Mouse (Mus musculus) liver, postnatal 0 days (tissue): ENCODE measurements around the gene Letm1. TPM values are rescaled to one million over a fixed set of nuclear protein-coding genes. Genes with fewer than 3 reads are reported as not detected.

Experiments used
- ATAC-seq: fragments of 200-750 bp; cut with Nextera tagmentation; 2 replicates; pipeline ENCODE4 v1.8.0; 2017; ENCODE audit warnings: mild to moderate bottlenecking, moderate library complexity
- DNase-seq: peaks from one replicate; pipeline ENCODE4 v3.0.0-alpha.2; 2016
- H3K27ac ChIP-seq: fragments of 300-500 bp; sonication (generic); 2 replicates; pipeline ENCODE4 v1.5.1; 2014; ENCODE audit warnings: antibody characterized with exemption, moderate library complexity, mild to moderate bottlenecking, low read depth
- H3K27me3 ChIP-seq: fragments of 300-500 bp; sonication (generic); 2 replicates; pipeline ENCODE4 v1.6.1; 2014; ENCODE audit warnings: low read length, control low read depth, mixed read lengths; ENCODE audit not compliant: insufficient read depth
- H3K36me3 ChIP-seq: fragments of 300-500 bp; sonication (generic); replicated peaks from 2 replicates; pipeline ENCODE4 v1.6.1; 2014; ENCODE audit warnings: mild to moderate bottlenecking, control low read depth, low read length, moderate library complexity, mixed read lengths; ENCODE audit not compliant: insufficient read depth
- H3K4me1 ChIP-seq: fragments of 300-500 bp; sonication (generic); 2 replicates; pipeline ENCODE4 v1.6.1; 2014; ENCODE audit warnings: antibody characterized with exemption, mild to moderate bottlenecking, control low read depth; ENCODE audit not compliant: insufficient read depth
- H3K4me2 ChIP-seq: fragments of 300-500 bp; sonication (generic); 2 replicates; pipeline ENCODE4 v1.6.1; 2014; ENCODE audit warnings: low read depth, mild to moderate bottlenecking, low read length, moderate library complexity, mixed read lengths
- H3K4me3 ChIP-seq: fragments of 300-500 bp; sonication (generic); 2 replicates; pipeline ENCODE4 v1.5.1; 2014; ENCODE audit warnings: low read depth, low read length
- H3K9ac ChIP-seq: fragments of 300-500 bp; sonication (generic); replicated peaks from 2 replicates; pipeline ENCODE4 v1.6.1; 2014; ENCODE audit warnings: mild to moderate bottlenecking, moderate library complexity
- H3K9me3 ChIP-seq: fragments of 300-500 bp; sonication (generic); 2 replicates; pipeline ENCODE4 v1.6.1; 2016; ENCODE audit warnings: mild to moderate bottlenecking, control low read depth, low read length, mixed read lengths
- CTCF ChIP-seq: sonication (generic); IDR thresholded peaks from 2 replicates; pipeline ENCODE4 v1.5.1; 2016; ENCODE audit warnings: antibody characterized with exemption, low read depth
- EP300 ChIP-seq: IDR thresholded peaks from 2 replicates; pipeline ENCODE4 v1.6.1; 2016; ENCODE audit warnings: antibody characterized with exemption, low read depth, mild to moderate bottlenecking
- WGBS: fragments of 180-500 bp; shearing (Covaris S2); extraction: QIAGEN DNeasy Blood & Tissue Kit; methylation state at CpG from one replicate; pipeline ENCODE4 v1.1.7; 2014; ENCODE audit not compliant: insufficient replicate concordance; 5-methylcytosine and 5-hydroxymethylcytosine counted together
- polyA plus RNA-seq: library from polyadenylated mRNA; unstranded; fragments of >200 nt; fragmentation: Nextera tagmentation; extraction: Ambion mirVana; gene quantifications from 2 replicates; pipeline ENCODE4 v1.2.1, GENCODE M21; 2015

Letm1 gene
- polyA plus RNA-seq, 1 experiment from 2014 or later = 20.0 TPM

GRCm38 (mm10) chr5:33723641-33724465 lies 58.8 kb downstream of the Letm1 start:
- Histone ChIP-seq H3K9me3 (no peaks in the 10 kb centered on the region), H3K27ac (no peak overlapping the region), H3K4me1 (peaks cover 16% of the 10 kb centered on the region), H3K9ac (0 out of 2 replicates have a peak overlapping the region, but pooled peaks have one; percentile 2), H3K4me2 (peak overlapping the region; percentile 88), H3K36me3 (no peaks in the 10 kb centered on the region), H3K27me3 (peaks cover 34% of the 10 kb centered on the region), H3K4me3 (peak overlapping the region; percentile 49)
- DNase-seq (no peak), ATAC-seq (no peak)
- 21% methylated on average over 36 of the region's 36 CpGs for WGBS
- TF ChIP-seq EP300 = no peak
- TF ChIP-seq CTCF = no peak

- WGBS = under 1% methylated on average over 61 of the region's 61 CpGs
- peaks cover 34% of the 10 kb centered on the region for H3K27me3 ChIP-seq
- no peak for TF ChIP-seq EP300
- no peak for TF ChIP-seq CTCF
- no peaks in the 10 kb centered on the region for H3K9me3 ChIP-seq
- no peak overlapping the region for H3K27ac ChIP-seq
- DNase-seq = no peak
- peaks cover 16% of the 10 kb centered on the region for H3K4me1 ChIP-seq
- peak overlapping the region; percentile 88 for H3K4me2 ChIP-seq
- ATAC-seq = no peak
- 0 out of 2 replicates have a peak overlapping the region, but pooled peaks have one; percentile 2 for H3K9ac ChIP-seq
- peak overlapping the region; percentile 49 for H3K4me3 ChIP-seq
- no peaks in the 10 kb centered on the region for H3K36me3 ChIP-seq
These were observed 59.5 kb downstream of the Letm1 start for GRCm38 (mm10) chr5:33723019-33723640.

DNA sequence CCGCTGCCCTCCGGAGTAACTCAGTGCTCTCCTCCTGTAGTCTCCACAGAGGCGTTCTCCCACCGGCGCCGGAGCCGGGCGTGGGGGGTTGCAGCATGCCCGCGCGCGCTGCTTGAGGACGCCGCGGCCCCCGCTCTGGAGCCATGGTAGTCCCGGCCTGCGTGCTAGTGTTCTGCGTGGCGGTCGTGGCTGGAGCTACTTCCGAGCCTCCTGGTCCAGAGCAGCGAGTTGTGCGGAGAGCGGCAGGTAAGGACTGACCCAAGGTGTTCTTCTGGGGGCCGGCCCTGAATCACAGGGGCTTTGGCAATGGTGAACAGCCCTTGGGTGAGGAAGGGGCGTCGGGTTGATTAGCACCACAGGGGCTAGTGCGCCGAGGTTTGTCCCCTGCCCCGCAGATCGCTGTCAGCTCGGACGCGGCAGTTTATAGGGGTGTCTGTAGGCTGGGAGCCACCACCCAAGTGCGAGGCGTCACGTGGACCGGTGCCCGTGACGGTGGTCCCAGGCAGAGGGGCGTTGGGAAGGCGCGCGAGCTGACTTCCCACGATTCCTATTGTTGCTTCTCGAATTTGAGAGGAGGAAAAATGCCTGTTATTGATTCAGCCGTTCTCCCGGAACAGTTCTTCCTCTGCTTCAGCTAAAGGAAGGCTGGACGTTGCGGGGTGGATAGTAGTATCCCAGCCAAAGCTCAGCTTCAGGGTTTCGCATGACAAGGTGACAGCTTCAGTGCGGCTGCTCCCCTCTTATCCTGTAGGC lies 60.2 kb downstream of the Letm1 start:
- Histone ChIP-seq H3K4me1 (peaks cover 16% of the 10 kb centered on the region), H3K4me3 (peak overlapping the region; percentile 49), H3K36me3 (no peaks in the 10 kb centered on the region), H3K4me2 (peak overlapping the region; percentile 88), H3K9ac (peak overlapping the region; percentile 54), H3K9me3 (no peaks in the 10 kb centered on the region), H3K27ac (no peak overlapping the region), H3K27me3 (peaks cover 34% of the 10 kb centered on the region)
- ATAC-seq (no peak), DNase-seq (no peak)
- no peak for TF ChIP-seq CTCF
- TF ChIP-seq EP300 = no peak
- 2% methylated on average over 52 of the region's 53 CpGs for WGBS

GRCm38 (mm10) chr5:33721541-33722265 lies 60.9 kb downstream of the Letm1 start, which contains the start of gene Fgfr3:
TSS of gene Fgfr3 (plus strand) at chr5:33721674.
- TF ChIP-seq EP300 (no peak), CTCF (no peak)
- DNase-seq (peak; percentile 71), ATAC-seq (peak; percentile 76)
- 3% methylated on average over 44 of the region's 73 CpGs for WGBS
- peak within 1 kb of the TSS; percentile 54 for H3K9ac ChIP-seq
- peaks cover 16% of the 10 kb centered on the region for H3K4me1 ChIP-seq
- peak within 1 kb of the TSS; percentile 88 for H3K4me2 ChIP-seq
- no peaks in the 10 kb centered on the region for H3K36me3 ChIP-seq
- H3K27ac ChIP-seq = no peak within 1 kb of the TSS
- no peaks in the 10 kb centered on the region for H3K9me3 ChIP-seq
- H3K27me3 ChIP-seq = peaks cover 34% of the 10 kb centered on the region
- H3K4me3 ChIP-seq = peak within 1 kb of the TSS; percentile 49

DNA sequence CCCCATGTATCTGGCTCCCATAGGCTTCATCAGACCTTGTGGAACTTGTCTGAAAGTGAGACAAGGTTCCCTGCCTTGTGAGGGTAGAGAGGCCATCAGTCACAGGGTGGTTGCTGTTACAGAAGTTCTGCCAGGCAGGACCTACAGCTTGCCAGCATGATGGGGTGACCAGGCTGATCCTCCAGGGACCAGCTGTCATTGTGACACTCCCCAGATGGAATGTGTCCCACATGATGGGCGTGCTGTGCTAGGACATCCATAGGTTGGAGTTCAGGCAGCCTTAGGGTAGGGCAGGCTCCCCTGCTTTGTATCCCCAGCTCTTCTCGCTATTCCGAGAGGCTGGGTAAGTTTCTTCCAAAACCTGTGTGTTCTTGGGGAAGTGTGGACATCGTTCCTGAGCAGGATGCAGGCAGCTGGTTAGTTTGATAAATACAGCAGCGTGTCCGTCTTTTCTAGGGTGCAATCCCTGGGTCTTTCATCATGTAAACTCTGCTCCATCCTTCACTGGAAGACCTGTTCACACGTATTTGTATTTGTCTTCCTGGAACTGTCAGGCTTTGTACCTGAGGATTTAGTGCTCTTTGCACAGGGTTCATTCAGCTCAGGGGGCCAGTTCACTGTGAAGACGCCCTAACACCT lies 61.6 kb downstream of the Letm1 start:
- DNase-seq (no peak), ATAC-seq (peak; percentile 26)
- Histone ChIP-seq H3K36me3 (no peaks in the 10 kb centered on the region), H3K9ac (no peak overlapping the region), H3K4me1 (peaks cover 13% of the 10 kb centered on the region), H3K4me3 (peak overlapping the region; percentile 49), H3K27ac (no peak overlapping the region), H3K4me2 (peak overlapping the region; percentile 88), H3K9me3 (no peaks in the 10 kb centered on the region), H3K27me3 (peaks cover 34% of the 10 kb centered on the region)
- TF ChIP-seq CTCF = no peak
- TF ChIP-seq EP300 = no peak
- 13% methylated on average over 8 of the region's 8 CpGs for WGBS
